Mouse (Mus musculus) CH12.LX (cell line): ENCODE results near the gene Tmem239.
A peak's percentile ranks its signal among the peaks of the same experiment; 100 is the strongest.

ENCODE experiments used
- CTCF ChIP-seq, 2 experiments: IDR thresholded peaks in 1 of 2; conservative IDR thresholded peaks in 1 of 2; 2 replicates each; pipeline ENCODE4 v1.5.1; 2011 to 2012; ENCODE audit warnings: low read depth in 2 of 2, low read length in 2 of 2, improper control_type of control experiment in 1 of 2, inconsistent platforms in 1 of 2, mild to moderate bottlenecking in 1 of 2, moderate library complexity in 1 of 2
- HCFC1 ChIP-seq: IDR thresholded peaks from 2 replicates; pipeline ENCODE4 v1.6.1; 2012; ENCODE audit warnings: low read depth, mild to moderate bottlenecking, inconsistent platforms, low read length, improper control_type of control experiment
- IRF4 ChIP-seq: IDR thresholded peaks from 2 replicates; pipeline ENCODE4 v1.6.1; 2014; ENCODE audit warnings: low read depth, mild to moderate bottlenecking, inconsistent platforms, low read length, improper control_type of control experiment
- JUND ChIP-seq: conservative IDR thresholded peaks from 2 replicates; pipeline ENCODE4 v1.6.1; 2011; ENCODE audit warnings: low read depth, low read length, improper control_type of control experiment
- MAFK ChIP-seq: IDR thresholded peaks from 2 replicates; pipeline ENCODE4 v1.6.1; 2011; ENCODE audit warnings: low read length, improper control_type of control experiment; ENCODE audit not compliant: insufficient replicate concordance
- NELFE ChIP-seq: IDR thresholded peaks from 2 replicates; pipeline ENCODE4 v1.6.1; 2011; ENCODE audit warnings: low read depth, low read length, improper control_type of control experiment
- POLR2A ChIP-seq: IDR thresholded peaks from 2 replicates; pipeline ENCODE4 v1.6.1; 2011; ENCODE audit warnings: low read depth, mild to moderate bottlenecking, improper control_type of control experiment, low read length
- POLR2AphosphoS2 ChIP-seq: IDR thresholded peaks from 2 replicates; pipeline ENCODE4 v1.6.1; 2011; ENCODE audit warnings: low read depth, low read length, improper control_type of control experiment
- SMC3 ChIP-seq: IDR thresholded peaks from 2 replicates; pipeline ENCODE4 v1.6.1; 2011; ENCODE audit warnings: low read depth, low read length, improper control_type of control experiment

DNA sequence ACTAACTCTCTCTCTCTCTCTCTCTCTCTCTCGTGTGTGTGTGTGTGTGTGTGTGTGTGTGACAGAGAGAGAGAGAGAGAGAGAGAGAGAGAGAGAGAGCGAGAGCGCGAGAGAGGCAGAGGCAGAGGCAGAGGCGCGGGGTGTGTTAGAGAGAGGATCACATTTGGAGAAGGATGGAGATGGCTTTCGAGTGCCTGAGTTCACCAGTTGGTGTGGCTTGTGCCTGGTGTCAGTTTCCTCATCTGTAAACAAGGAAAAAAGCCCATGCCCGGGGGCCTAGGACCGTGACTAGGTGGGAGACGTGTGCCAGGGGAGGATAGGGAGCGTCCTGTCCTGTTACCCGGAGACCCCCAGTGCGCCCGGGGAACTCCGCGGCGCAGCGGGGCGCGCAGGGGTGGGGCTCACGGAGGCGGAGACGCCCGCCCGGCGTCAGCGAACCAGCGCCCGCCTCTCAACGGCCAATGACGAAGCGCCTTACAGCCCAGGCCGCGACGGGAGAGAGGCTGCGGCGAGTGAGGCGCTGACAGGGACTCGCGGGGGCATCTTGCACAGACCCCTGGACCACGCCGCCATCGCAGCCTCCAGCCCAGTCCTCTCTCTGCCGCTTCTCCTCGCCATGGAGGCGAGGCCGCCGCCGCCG is 43.6 kb downstream of the Tmem239 start, which contains the start of gene Ptpra:
- no peak for TF ChIP-seq CTCF (conservative IDR thresholded peaks at IDR 0.05 in 1 of 2, IDR thresholded peaks at IDR 0.05 in 1 of 2; ENCODE audit: low read depth in 2 of 2, low read length in 2 of 2)
- TF ChIP-seq SMC3, result no peak
- TF ChIP-seq NELFE, result peak; percentile 63
- TF ChIP-seq IRF4, result no peak
- peak; percentile 58 for TF ChIP-seq HCFC1
- TF ChIP-seq POLR2AphosphoS2, result no peak
- TF ChIP-seq POLR2A, result peak; percentile 87
- no peak for TF ChIP-seq MAFK
- TF ChIP-seq JUND, result no peak
